Mouse (Mus musculus): ENCODE results near the gene Ezr.
"Not testable (repeated sequence)": the region's sequence is repeated elsewhere in the genome, so short reads cannot be mapped to it uniquely, and the experiment has no call there.

Gene Ezr

GRCm38 (mm10) chr17:6742083-6743038 is 40.2 kb downstream of the Ezr start:
- no peak for DNase-seq

- DNase-seq, result no peak
These were observed 41.3 kb downstream of the Ezr start for GRCm38 (mm10) chr17:6741271-6741670.

GRCm38 (mm10) chr17:6740331-6741170 is 42.0 kb downstream of the Ezr start:
- no peak for DNase-seq

DNA sequence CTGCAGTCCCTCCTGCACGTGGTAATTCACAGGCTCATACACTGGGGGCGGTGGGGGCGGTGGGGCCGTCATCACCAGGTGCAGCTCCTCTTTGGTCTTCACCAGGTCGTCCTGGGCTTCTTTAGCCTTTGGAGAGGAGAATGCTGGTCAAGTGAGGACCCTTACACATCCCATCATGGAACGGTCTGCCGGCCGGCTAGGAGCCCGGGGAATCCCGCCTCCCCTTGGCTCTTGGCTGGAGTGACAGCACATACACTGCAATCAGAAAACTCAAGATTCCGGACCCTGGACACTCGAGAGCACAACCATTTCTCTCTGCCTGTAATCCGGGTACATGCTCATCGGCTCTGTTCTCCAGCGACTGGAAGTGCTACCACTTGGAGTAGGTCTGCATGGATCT is 42.8 kb downstream of the Ezr start:
- DNase-seq, result no peak

DNA sequence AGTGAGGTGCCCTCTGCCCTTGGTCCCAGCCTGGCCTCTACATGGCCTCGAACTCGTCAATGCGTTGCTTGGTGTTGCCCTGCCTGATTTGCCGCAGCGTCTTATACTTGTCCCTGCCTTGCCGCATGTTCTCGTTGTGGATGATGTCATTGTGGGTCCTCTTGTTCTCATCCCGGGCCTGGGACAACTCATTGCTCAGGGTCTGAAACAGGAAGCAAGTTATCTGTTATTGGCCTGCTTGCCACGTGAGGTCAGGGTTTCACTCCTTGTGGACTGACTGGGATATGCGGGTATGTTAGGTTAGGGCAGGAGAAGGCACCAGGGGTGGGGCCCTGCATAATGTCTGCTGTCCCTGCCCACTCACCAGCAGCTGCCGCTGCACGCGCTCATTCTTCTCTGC is 43.3 kb downstream of the Ezr start:
- DNase-seq, result peak; percentile 18

DNA sequence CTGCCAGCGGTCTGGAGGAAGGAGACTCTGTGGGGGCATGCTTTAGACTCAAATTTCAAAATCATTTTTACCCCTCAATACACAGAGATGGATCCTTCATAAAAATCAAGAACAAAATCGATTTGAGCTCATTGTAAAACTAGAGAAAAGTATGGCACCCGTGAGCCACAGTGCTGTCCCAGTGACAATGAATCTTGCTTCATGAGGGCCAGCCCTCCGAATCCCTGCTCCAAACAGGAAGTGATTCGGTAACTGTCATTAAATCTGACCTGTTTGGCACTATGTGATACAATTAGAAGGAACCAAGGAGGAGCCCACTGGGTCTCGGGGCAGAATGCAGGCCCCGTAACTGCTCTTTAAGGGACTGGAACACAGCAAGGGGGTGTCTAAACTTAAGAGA is 43.7 kb downstream of the Ezr start:
- DNase-seq, result no peak

DNA sequence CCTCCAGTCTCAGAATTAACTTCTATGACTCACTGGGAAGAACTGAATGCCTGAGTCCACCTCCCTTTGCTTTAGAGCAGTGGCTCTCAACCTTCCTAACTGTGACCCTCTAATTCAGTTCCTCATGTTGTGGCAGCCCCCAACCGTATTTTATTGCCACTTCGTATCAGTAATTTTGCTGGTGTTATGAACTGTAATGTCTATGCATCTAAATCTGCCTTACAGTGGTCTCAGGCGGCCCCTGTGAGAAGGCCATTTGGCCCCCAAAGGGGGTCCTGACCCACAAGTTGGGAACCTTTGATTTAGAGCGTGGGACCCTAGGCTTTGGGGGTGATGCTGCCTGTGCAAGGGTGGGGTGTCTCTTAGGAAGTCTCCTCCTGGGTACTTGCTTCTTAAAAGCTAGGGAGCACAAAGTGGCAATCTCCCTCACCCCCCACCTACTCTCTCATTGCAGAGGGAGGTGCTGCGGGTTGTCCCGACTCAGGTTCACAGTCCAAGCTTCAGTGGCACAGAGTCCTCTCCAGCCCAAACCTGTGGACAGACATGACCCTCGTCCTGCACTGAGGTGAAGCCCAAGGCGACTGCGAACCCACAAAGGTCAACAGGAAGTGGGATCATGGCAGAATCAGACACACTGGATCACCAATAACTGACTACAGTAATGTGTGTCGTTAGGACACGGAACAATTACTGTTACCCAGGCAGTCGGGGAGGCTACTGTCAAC is 45.1 kb downstream of the Ezr start:
- peak; percentile 66 for DNase-seq

DNA sequence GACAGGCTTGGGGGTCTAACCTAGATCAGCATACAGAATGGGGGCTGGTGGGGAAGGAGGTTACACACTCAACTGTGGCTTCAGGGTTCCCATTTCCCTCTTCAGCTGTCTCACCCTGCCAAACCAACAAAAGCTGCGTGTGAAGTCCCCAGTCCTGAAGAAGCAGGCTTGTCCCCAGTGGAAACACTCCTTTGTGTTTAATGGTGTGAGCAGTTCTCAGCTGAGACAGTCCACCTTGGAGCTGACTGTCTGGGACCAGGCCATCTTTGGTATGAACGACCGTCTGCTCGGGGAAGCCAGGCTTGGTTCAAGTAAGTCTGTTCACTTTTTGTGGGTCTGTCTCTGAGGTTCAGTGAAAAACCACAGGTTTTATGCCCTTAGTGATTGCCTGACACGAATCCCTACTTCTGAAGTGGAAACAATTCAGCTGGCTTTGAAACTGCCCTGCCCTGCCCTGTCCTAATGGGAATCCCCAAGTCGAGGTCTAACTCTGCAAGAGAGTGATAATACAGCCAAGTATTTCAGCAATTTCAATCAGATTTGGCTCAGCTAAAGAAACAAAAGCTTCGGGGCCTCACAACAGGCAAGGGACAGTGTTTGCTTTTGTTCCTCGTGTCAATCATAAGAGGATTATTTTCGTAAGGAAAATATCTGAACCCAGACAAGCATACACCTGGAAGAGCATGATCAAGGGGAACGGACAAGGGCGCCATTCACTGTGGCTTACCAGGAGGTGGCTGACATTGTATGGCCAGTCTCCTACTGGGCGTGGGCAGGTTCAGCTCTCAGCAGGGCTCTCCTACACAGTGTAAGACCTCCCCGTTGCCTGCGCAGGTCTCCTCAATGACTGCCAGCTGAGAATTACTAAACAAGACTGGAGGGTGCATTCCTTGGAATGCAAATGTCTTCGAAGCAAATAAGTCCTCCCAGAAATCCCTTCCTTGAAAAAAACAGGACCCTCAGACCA is 46.0 kb downstream of the Ezr start:
- peak; percentile 18 for DNase-seq

DNA sequence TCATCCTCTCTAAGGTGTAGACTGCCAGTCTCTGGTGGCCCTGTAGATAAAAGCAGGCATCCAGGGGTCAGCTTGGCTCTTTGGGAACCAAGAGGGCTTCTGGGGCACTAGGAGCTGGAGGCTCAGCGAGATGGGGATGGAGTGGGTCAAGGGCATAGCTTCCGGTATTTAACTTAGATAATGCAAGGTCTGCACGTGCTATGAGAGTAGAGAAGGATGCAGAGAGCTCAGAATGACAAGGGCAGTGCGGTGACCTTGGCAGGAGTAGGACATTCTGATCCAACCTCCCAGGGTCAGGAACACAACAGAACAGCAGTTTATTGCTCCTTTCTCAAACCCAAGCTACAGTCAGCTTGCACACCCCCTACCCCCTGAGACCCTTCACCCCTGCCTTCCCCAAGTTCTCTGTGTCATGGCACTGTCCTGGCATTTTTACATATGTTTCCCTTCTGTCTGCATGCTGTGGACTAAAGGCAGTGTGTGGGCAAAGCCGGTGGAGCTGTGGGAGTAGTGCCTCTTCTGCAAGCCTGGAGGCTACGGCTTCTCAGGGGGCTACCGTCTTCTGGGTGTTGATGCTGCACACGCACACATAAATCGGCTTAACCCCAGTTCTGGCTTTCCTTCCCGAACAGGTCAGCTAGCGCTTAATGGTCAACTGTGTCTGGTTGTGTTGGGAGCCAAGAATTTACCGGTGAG is 47.7 kb downstream of the Ezr start:
- DNase-seq, result peak; percentile 51

GRCm38 (mm10) chr17:6733322-6733875 is 49.2 kb downstream of the Ezr start:
- peak; percentile 12 for DNase-seq

GRCm38 (mm10) chr17:6732665-6733064 is 49.9 kb downstream of the Ezr start:
- no peak for DNase-seq

DNA sequence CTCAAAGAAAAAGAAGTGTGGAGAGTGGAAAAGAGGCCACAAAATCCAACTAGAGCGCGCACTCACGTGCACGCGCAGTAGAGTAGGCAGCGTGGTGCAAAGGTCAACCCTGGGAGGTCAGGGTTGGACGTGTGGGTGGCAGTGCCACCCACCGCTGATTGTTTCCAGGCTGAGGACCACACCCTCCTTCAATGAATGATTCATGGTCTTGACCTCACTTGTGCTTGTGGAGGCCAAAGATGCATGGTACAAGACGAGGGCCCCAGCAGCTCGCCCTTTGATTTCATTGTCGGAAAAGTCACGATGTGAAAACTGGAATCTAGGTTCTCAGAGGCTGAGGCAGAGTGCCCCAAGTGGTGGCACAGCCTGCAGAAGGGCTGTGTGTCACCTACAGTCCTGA is 51.0 kb downstream of the Ezr start:
- DNase-seq, result peak; percentile 84

GRCm38 (mm10) chr17:6731132-6731531 is 51.5 kb downstream of the Ezr start:
- peak; percentile 28 for DNase-seq

DNA sequence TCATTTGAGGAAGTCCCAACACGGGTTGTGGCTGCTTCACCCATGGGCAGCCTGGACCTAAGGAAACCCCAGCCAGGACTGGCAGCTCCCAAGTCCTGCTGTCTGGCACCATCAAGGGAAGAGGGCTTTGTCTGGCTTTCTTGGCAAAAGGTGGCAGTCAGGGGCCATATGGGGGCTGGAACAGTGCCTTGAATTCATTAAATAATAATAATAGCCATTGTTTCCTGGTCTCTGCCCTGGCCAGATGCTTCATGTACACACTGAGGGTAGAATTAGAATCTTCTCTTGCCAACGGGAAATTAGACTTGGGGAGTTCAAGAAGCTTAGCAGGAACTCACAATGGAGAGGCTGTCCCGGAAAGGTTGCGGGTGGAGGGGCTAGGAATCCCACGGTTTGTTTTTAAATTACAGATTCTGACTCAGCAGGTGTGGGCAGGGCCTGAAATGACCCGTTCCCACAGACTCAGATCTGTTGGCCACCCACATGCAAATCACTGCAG is 53.3 kb downstream of the Ezr start:
- DNase-seq, result peak; percentile 17

DNA sequence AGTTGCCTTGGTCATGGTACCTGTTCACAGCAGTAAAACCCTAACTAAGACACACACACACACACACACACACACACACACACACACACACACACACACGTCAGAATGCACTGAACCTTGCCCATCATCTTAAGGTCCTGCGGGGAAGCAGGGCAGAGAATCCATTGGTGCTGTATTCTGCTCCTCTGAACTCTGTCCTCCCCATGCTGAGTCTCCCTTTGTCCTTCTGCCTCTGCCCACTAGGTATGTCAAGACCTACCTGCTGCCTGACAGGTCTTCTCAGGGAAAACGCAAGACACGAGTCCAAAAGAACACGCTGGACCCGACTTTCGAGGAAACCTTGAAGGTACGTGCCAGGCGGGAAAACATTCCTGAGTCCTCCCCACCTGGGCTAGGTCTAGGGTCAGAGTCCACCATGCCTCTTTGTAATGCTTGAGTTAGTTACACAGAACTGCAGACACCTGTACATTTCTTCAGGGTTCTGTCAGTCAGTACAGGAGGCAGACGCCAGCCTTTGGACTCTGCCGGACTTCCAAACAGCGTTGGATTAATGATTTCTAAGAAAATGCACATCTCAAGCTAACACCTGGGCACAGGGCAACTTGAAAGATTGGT is 54.5 kb downstream of the Ezr start:
- DNase-seq, result peak; percentile 96

DNA sequence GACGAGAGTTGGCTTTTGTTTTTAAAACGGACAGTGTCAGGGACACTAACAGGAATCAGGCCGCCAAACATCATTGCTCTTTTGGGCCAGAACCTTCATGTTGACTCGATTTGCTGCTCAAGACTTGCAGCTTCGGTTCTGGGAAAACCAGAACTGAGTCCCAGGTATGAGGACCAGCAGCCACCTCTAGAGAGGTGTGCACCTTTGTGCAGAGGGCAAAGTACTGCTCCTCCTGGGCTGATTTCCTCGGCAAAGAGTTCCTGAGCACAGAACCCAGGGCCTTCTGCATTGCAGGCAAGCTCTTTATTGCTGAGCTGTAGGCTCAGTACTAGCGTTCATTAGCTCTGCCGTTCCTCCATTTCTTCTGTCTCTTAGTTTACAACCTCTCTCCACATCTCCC is 68.6 kb downstream of the Ezr start:
- not testable (repeated sequence) for DNase-seq

GRCm38 (mm10) chr17:6713483-6713882 is 69.1 kb downstream of the Ezr start:
- not testable (repeated sequence) for DNase-seq

DNA sequence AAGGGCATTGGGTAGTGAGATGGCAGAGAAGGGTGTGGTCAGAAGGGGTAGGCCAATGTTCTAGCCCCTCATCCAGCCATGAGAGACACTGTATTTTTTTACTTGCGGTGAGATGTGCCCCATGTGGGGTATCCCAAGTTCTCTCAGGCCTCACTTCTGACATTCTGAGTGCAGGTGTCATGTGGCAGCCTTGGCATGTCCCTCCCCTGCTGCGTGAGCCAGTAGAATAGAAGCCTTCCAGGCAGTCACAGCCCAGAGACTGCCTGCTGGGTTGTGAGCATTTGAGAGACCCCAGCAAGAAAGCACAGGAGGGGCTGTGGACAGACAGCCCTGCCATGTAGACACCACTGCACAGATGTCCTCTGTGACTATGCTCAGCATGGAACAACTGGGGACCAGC is 74.4 kb downstream of the Ezr start:
- DNase-seq, result not testable (repeated sequence)

GRCm38 (mm10) chr17:6707422-6707821 is 75.2 kb downstream of the Ezr start:
- DNase-seq, result not testable (repeated sequence)

DNA sequence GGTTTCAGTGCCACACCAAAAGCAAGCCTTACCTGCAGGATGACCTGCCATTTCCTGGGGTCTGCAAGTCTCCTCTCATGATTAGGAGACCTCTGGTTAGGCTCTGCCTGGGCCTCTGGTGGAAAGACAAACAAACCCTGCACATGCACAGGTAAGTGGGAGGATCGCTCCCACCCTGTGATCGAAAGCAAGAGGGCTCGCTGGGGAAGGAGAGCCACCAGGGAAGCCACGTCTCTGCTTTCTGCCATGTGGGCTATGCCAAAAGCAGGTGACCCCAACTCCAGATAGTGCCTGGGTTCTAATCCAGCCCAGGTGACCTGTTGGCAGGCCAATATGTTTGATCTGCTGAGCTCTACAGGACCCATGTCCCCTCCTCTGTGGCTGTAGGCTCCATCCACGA is 76.1 kb downstream of the Ezr start:
- not testable (repeated sequence) for DNase-seq
